Mouse (Mus musculus) cerebellum, postnatal 10 days (tissue): ENCODE results near the gene Cox20.

ENCODE experiments used
- DNase-seq, 2 experiments: peaks; one replicate each; pipeline ENCODE4 v3.0.0; 2021; ENCODE audit warnings: mixed read lengths in 2 of 2

Cox20 gene

DNA sequence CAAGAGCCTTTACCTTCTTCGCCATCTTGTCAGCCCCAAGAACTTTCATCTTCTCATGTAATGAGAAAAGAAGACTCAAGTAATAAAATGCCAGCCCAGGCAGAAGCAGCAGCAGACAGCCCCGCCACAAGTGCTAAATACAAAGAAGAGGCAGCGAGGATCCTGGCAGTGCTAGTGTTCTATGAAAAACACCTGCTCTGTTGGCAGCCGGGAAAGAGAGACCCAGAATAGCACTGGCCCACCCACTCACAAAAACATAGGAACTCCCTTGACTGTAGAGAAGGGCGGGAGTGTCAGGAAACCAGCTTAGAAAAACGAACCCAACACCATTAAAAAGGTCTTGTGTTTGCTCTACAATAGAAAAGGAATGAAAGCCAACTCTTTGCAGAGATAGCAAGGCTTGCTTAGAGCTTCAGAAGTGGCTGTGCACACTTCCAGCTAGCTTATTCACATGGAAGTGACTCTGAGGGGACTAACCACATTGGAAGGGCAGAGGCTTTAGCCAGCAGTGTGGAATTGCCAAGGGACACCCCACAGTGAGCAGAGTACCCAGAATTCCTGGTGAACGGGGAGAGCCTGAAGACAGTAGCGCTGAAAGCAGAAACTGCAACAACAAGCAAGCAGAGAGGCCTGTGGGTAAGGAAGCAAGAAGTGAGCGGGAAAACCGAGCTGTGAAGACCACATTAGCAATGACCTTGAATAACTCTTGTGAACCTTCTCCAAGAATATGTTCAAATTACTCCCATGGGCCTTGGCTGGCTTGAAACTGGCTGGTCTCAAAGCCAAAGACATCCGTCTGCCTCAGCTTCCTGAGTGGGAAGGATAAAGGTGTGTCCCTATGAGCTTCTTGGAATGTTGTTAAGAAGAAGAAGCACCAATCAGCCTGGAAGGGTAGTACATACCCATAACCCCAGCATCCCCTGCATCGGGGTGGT is 39.1 kb downstream of the Cox20 start:
- DNase-seq, result peak; percentile 38 to 45

- DNase-seq, result no peak
Measured at GRCm38 (mm10) chr1:178360264-178360663, 41.3 kb downstream of the Cox20 start.

DNA sequence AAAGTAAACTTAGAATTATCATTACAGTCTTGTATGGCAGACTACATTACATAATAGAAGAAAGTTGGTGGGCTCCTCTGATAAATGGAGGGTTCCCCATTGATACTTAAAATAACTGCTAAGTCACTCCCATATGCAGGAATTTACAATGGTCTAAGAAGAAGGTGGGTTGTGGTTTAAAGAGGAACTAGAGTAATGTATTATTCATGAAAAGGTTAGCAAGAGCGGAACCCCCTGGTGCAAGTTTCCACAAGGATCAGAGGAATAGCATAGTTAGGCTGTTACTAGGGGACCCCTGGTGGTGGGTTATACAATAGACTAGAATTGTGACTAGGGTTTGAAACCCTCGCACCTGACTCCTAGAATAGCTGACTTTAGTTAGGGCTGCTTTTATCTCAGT is 41.8 kb downstream of the Cox20 start:
- DNase-seq, result peak in 1 of 2 experiments; percentile 14

- no peak for DNase-seq
Measured at GRCm38 (mm10) chr1:178365171-178365570, 46.2 kb downstream of the Cox20 start.

DNA sequence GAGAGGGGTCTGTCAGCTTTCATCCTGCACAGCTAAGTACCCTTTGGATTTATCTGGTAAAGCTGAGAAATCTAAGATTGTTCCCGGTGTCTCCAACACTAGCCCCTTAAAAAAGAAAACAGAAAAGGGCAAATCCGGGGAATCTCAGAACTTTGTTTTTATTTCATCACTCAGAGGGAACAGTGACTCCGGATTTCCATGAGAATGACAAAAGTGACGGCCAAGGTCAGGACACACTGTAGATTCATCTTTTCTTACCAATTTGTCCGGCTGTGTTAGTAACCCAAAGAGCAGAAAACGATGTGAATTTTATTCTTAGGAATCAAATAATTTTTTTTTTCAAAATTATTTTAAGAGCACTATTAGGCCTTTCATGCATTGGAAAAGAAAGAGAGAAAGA is 49.2 kb downstream of the Cox20 start:
- no peak for DNase-seq

GRCm38 (mm10) chr1:178368548-178369271 is 49.8 kb downstream of the Cox20 start:
- peak; percentile 95 to 97 for DNase-seq

- DNase-seq, result peak; percentile 66 to 71
Measured at GRCm38 (mm10) chr1:178369272-178369651, 50.3 kb downstream of the Cox20 start.
